Mouse (Mus musculus): ENCODE measurements around the gene Fam171a2.
"Not testable (repeated sequence)": the region's sequence is repeated elsewhere in the genome, so short reads cannot be mapped to it uniquely, and the experiment has no call there.

Fam171a2 gene

GRCm38 (mm10) chr11:102411704-102412103 lies 35.8 kb downstream of the Fam171a2 start:
- ATAC-seq (ENCODE audit: insufficient number of reproducible peaks, low FRiP score, low TSS enrichment) = no peak

DNA sequence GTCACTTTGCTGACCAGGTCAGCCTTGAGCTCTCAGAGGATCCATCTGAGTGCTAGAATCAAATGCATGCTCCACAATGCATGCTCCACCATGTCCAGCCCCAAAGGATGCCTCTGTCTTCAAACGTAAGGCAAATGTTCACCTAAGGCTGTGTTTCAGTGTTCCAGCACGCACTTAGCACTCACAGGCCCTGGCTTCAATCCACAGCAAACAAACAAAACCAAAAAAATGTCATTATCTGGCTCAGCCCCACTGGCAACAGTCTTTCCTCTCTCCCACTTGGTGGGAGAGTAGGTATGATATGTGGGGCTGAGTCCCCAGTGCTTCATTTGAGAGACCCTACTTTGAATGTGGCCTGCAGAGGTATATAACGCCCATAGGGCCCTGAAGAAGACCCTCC lies 36.4 kb downstream of the Fam171a2 start:
- no peak for ATAC-seq (ENCODE audit: insufficient number of reproducible peaks, low FRiP score, low TSS enrichment)

GRCm38 (mm10) chr11:102410345-102410744 lies 37.1 kb downstream of the Fam171a2 start:
- ATAC-seq (ENCODE audit: insufficient number of reproducible peaks, low FRiP score, low TSS enrichment) = not testable (repeated sequence)

DNA sequence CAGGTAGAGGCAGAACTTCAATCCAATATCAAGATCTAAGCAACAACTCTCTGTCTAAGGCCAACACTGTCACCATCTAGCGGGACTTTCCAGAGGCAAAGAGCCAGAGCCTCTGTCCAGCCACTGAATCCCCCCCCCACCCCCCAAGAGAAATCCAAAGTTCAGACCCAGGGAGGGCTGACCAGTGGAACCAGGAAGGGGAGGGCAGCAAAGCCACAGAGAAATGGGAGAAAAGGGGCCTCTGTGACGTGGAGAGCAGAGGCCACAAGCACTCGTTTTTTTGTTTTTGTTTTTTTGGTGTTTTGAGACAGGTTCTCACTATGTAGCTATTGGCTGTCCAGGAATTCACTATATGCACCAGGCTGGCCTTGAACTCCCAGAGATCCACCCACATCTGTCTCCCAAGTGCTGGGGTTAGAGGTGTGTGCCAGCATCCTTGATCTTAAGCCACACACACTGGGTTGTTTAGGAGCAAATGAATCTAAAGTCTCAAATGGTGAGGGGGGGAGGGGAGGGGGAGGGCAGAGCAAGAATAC lies 37.6 kb downstream of the Fam171a2 start:
- ATAC-seq (ENCODE audit: insufficient number of reproducible peaks, low FRiP score, low TSS enrichment) = no peak

DNA sequence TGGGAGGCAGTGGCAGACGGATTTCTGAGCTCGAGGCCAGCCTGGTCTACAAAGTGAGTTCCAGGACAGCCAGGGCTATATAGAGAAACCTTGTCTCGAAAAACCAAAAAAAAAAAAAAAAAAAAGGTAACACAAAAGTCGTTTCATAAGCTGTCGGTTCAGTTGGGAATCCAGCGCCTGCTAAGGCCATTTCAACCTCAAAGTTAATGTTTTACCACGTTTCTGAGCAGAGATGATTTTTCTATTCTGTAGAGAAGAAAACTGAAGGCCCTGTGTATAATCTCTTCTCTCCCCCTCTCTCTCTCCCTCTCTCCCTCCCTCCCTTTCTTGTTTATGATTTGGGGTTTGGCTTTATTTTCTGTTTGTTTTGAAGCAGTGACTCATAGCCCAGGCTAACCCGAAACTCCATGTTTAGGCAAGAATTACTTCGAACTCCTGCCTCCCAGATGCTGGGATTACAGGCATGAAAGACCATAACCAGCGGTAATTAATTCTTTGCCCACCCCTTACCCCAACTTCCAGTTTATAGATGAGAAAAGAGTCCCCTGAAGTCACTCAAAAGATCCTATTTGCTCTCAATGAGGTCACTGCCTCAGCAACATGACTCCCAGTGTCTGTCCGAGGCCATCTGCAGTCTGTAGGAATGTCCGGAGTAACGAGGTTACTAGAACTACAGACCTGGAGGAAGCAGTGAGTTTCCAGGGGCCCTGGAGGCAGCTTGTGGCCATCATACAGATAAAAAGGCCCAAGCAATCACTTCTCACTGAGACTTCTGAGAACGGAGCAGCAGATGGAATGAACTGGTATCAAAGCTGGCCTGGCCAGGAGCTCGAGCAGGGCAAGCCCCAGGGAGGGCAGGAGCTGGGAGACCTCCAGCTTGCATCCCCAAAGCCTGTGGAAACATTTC lies 38.3 kb downstream of the Fam171a2 start:
- no peak for ATAC-seq (ENCODE audit: insufficient number of reproducible peaks, low FRiP score, low TSS enrichment)

GRCm38 (mm10) chr11:102408344-102408876 lies 39.1 kb downstream of the Fam171a2 start:
- ATAC-seq (ENCODE audit: insufficient number of reproducible peaks, low FRiP score, low TSS enrichment) = peak; percentile 79

DNA sequence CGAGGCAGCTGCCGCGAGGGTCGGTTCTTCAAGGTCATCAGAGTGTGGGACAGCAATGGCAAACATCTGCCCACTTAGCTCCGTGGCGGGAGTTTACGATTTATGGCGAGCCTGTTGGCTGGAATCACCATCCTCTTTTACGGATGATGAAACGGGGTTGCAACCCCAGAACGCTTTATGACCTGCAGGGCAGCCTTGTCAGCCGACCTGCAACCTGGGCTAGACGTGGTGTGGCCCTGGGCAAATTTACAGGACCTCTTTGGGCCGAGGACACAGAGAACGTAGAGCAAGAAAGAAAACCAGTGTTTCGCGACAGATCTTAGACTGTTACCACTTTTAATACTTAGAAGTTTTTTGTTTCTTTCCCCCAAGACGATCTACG lies 39.7 kb downstream of the Fam171a2 start, which contains the start of gene Slc25a39:
Gene Slc25a39, minus strand, starts transcription at position 113 of the 382 bp plus-strand sequence.
- no peak for ATAC-seq (ENCODE audit: insufficient number of reproducible peaks, low FRiP score, low TSS enrichment)

DNA sequence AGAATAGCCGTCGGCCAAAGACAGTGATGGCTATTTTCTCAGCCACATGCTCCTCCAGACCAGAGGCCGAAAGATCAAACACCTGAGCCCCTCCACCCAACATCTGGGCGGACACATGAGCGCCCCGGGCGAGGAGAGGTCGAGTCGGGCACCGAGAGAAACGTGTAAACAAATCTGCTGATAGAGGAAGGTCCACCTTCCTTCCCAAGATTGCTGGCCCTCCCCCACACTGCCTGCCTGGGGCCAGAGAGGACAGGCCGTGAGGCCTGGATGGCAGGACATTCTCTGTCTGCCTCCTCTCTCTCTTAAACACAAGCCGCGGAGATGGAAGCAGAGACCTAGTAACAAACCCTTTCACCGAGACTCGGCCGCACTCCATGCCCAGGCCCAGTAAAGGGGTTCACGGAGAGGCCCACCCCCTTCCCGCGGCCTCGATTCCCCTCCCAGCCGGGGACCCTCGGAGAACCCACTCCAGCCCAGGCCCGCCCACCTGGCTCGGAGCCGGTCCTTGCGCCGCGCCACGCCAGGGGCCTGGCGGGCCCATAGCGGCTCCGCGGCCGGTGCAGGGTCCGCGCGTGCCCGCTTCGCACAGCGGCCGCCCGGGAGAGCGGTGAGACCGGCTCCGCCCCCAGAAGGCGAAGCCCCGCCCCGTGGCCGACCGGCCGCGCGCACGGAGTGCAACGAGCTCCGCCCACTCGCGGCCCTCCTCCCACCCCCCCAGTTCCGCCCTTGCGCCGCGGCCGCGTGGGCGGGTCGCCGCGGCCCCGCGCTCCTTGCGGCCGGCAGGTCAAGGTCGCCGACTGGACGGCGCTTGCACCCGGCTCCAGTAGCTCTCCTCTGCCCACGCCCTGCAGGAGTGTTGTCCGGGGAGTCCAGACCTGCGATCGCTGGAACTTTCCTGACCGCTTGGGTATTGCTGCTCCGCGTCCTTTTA lies 40.3 kb downstream of the Fam171a2 start:
- ATAC-seq (ENCODE audit: insufficient number of reproducible peaks, low FRiP score, low TSS enrichment) = peak; percentile 39; the same call in 1 of the 2 replicates

- no peak for ATAC-seq (ENCODE audit: insufficient number of reproducible peaks, low FRiP score, low TSS enrichment)
These were observed 41.1 kb downstream of the Fam171a2 start for GRCm38 (mm10) chr11:102406401-102406800.

- ATAC-seq (ENCODE audit: insufficient number of reproducible peaks, low FRiP score, low TSS enrichment) = no peak
These were observed 41.8 kb downstream of the Fam171a2 start for GRCm38 (mm10) chr11:102405544-102406285.

GRCm38 (mm10) chr11:102404161-102405010 lies 43.1 kb downstream of the Fam171a2 start:
- no peak for ATAC-seq (ENCODE audit: insufficient number of reproducible peaks, low FRiP score, low TSS enrichment)

DNA sequence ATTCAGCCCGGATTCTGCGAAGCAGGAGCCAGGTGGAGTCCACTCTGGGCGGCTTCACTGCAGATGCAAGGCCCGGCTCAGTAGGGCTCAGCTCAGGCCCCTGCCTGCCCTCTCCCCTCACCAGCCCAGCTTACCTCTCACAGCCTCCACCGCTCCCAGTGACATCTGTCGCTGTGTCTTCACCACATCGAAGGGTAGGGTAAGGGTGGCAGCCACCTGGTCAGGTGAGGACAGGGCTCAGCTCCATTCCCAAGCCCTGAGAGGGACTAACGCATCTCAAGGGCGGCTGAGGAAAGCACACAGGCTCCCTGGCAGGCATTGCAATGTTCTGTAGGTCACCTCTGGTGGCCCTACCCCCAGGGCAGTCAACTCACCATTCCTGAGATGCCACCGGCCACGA lies 43.8 kb downstream of the Fam171a2 start:
- ATAC-seq (ENCODE audit: insufficient number of reproducible peaks, low FRiP score, low TSS enrichment) = no peak

GRCm38 (mm10) chr11:102401898-102402500 lies 45.5 kb downstream of the Fam171a2 start:
- no peak for ATAC-seq (ENCODE audit: insufficient number of reproducible peaks, low FRiP score, low TSS enrichment)

DNA sequence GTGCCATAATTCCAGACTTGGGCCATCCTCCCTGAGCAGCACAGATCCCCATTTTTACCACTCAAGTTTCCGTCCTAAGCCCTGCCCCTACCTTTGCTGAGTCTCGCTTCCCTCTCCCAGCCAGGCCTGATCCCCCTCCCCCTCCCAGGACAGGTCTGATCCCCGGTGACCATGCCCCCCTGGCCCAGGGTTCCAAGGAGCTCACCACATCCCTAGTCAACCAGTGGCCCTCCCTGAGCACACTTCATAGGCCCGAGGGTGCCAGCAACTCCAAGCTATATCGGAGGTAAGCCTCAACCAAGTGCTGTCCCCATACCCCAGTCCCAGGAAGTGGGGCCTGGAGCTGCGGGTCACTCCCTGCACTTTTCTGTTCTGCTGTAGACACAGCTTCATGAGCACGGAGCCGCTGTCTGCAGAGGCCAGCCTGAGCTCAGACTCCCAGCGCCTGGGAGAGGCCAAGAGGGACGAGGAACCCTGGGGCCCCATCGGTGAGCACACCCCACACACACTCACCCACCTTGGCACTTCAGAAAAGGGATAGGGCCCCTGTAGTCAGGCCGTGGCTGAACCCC lies 46.9 kb downstream of the Fam171a2 start:
- no peak for ATAC-seq (ENCODE audit: insufficient number of reproducible peaks, low FRiP score, low TSS enrichment)

- ATAC-seq (ENCODE audit: insufficient number of reproducible peaks, low FRiP score, low TSS enrichment) = no peak
These were observed 47.8 kb downstream of the Fam171a2 start for GRCm38 (mm10) chr11:102399610-102400072.

DNA sequence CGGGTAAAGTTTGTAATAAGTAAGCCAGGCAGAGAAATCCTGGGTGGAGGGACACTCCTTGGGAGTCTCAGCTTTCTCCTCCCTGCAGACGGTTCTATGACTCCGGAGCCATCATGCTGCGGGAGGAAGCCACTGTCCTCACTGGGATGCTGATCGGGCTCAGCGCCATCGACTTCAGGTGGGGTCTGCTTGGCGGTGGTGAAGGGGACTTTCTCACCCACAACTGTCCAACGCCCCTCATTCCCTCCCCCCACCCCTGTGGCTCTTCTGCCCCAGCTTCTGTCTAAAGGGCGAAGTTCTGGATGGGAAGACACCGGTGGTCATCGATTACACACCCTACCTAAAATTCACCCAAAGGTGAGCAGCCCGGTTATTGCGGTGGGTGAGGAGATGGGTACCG lies 48.4 kb downstream of the Fam171a2 start:
- ATAC-seq (ENCODE audit: insufficient number of reproducible peaks, low FRiP score, low TSS enrichment) = no peak

GRCm38 (mm10) chr11:102398007-102398825 lies 49.3 kb downstream of the Fam171a2 start:
- ATAC-seq (ENCODE audit: insufficient number of reproducible peaks, low FRiP score, low TSS enrichment) = 0 out of 2 replicates have a peak, but pooled peaks have one; percentile 27
